Mouse (Mus musculus) heart, adult 2 months (tissue): ENCODE data around the gene Uroc1.

Experiments used
- CTCF ChIP-seq: fragments of 200-600 bp; IDR thresholded peaks from 2 replicates; pipeline ENCODE4 v1.8.1; 2022; ENCODE audit warnings: antibody characterized with exemption, mild to moderate bottlenecking, moderate library complexity
- EP300 ChIP-seq: fragments of 200-500 bp; IDR thresholded peaks from 2 replicates; pipeline ENCODE4 v1.6.1; 2011; ENCODE audit warnings: low read depth, low read length, control low read depth; ENCODE audit not compliant: insufficient read depth
- POLR2A ChIP-seq: fragments of 200-500 bp; IDR thresholded peaks from 2 replicates; pipeline ENCODE4 v1.6.1; 2011; ENCODE audit warnings: mild to moderate bottlenecking, low read depth, low read length, control low read depth; ENCODE audit not compliant: insufficient read depth

GRCm38 (mm10) chr6:90393948-90394347 is 60.9 kb downstream of the Uroc1 start:
- no peak for TF ChIP-seq CTCF
- no peak for TF ChIP-seq POLR2A
- TF ChIP-seq EP300 = no peak
